Mouse (Mus musculus) left cerebral cortex, postnatal 10 days (tissue): ENCODE results near the gene Mfap2. TPM values are rescaled to one million over a fixed set of nuclear protein-coding genes. Genes with fewer than 3 reads are reported as not detected.

ENCODE experiments used
- DNase-seq, 2 experiments: peaks; one replicate each; pipeline ENCODE4 v3.0.0; 2021 to 2022; ENCODE audit warnings: low spot score in 2 of 2, mixed read lengths in 1 of 2; ENCODE audit errors: extremely low spot score in 1 of 2
- intact Hi-C: fragments of 180-260 bp; cut with DNase I; formaldehyde crosslinking; loops from one replicate; pipeline ENCODE4 v1.15.1; 2025
- total RNA-seq, 2 experiments: library from RNA; stranded (reverse); gene quantifications; 2 replicates each; pipeline ENCODE4 v1.2.3; 2021

The Mfap2 gene
- total RNA-seq, 2 experiments from 2014 or later: 9.3 to 14.8 TPM

DNA sequence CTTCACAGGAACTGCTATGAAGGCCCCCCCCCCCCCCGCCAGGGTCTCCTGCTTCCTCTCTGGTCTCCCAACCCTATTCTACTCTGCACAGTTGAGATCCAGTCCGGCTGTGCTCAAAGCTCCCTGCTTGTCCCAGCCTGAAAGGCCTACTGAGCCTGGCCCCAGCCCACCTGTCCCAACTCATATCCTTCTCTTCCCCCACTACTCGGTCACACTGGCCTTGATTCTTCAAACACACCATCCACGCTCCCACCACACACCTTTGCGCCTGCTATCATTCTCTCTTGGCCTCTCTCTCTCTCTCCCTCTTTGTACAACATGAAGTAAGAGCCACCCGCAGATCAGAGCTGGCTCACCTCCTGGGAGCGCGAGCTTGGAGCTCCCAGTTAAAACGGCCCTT, 48.6 kb downstream of the Mfap2 start:
- DNase-seq: no peak
- intact Hi-C loops: no loop called here

DNA sequence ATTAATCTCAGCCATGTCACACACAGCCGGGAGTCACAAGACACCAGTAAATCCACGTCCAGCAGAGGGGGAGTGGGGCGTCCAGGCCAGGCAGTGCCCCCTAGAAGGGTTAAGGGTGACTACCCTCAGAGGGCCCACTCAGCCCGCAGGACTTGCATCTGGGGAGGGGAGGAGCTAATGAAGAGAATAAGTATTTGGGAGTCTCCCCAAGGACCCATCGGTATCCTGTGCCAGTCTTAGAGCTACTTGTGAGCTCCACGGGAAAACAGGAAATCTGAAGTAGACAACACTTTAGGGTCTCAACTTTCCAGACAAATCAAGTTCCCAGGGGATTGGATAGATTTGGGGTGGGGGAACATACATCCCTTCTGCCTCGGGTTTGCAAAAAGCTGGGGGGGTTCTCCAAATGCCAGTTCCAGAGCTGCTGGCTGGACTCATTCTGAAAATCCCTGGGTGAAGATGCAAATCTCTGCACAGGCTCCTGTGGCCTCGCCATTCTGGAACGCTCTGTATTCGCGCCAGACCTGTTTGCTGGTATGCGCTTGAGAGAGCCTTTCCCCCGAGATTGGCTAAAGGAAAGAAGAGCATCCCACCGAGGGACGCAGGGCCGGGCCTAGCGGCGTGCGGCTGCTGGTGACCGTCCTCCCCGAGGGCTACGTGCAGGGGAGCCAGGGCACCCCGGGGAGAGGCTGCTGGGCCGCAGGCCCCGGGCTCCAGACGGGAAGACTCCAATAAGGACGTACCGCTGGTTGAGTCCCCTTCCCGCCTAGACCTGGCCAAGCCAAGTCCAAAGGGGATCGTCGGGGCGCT, 49.6 kb downstream of the Mfap2 start:
- intact Hi-C loops: no loop called here
- no peak for DNase-seq

DNA sequence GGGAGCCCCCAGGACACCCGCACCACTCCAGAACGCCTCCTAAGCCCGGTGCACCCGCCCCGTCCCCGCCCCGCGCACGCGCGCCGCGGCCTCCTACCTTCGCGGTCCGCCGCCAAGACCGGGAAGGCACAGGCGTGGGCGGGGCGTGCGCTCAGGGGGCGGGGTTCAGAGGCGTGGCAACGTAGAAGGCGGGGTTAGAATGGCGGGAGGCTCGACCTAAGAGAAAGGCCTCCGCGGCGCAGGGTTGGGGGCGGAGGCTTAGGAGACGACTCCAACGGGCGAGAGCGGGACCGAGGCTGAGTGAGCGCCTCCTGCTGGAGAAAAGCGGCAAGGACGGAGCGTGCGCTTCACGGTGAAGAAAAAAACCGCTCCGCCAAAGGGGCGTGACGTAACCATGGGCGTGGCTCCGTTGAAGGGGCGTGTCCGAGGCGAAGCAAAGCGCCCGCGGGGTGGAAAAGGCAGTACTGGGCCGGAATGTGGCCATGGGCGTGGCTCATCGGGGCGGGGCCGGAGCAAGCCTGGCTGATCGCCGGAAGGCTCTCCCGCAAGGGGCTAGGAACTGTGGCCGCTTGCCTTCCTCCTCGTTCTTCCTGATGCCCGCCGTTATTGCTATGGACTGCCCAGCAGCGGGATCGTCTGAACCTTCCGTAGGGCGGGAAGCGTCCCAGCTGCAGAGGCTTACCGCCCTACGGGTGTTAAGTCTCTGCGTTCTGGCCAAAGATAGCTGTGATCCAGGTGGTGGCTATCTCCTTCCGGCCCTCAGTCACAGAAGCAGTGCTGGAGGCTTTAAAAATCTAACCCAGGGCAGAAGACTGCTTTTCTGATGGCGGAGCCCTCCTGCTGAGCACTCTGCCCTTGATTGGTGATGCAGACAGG, 50.4 kb downstream of the Mfap2 start, which contains the start of gene Crocc:
TSS of gene Crocc (minus strand) at position 125 of the 876 bp plus-strand sequence.
- intact Hi-C loops: no loop called here
- peak; percentile 96 to 98 for DNase-seq

DNA sequence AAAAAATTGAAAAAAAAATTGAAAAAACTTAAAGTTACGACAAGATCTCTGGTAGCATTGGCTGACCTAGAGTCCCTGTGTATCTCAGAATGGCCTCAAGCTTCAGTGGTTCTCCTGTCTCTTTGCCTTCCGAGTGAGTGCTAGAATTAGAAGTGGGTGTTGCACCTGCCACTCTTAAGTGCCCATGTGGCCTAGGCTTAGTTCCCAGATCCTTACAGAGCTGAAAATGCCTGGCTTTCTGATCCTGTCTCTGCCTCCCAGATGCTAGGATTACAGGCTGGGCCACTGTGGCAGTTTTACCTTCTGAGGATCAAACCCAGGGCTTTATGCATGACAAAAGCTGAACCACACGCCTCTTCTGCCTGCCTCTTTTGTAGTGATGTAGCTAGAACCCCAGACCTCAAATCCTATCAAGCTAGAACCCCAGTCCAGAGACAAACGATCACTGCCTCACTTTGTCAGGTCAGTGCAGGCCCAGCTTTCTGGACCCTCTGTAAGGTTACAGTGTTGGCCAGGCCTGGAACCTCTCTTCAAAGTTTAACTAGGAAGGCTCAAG, 54.0 kb downstream of the Mfap2 start:
- no peak for DNase-seq
- intact Hi-C loops: no loop called here

DNA sequence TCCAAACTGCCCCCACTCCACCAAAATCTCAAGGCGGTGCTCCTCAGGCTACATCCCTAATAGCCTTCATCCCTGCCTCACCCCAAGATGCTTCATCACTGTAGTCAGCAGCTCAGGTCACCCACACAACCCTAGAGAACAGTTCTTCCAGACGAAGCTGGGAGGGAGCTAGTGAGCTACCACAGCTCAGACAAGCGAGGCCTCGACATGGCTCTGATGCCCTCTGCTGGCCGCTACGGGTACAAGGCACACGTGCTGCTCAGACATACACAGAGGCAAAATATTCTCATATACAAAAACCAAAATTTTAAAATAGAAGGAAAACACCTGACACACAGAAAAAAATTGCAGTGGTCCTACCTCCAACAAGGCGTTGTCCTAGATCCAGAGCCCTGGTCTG, 54.9 kb downstream of the Mfap2 start:
- intact Hi-C loops: no loop called here
- peak; percentile 80 to 88 for DNase-seq

Other genes with a start within 250 kb of the Mfap2 start
- gene Padi4, start 236.2 kb upstream of the Mfap2 start, total RNA-seq: not detected
- gene Padi3, start 199.8 kb upstream of the Mfap2 start, total RNA-seq: not detected
- under 1 TPM; 0.11 to 0.14 TPM for gene Padi1, start 164.6 kb upstream of the Mfap2 start, total RNA-seq
- gene Padi2, start 104.1 kb upstream of the Mfap2 start, total RNA-seq: 1 to 10 TPM; 3.3 to 4.9 TPM
- gene Sdhb, start 49.2 kb upstream of the Mfap2 start, total RNA-seq: 100 to 1,000 TPM; 197 to 203 TPM
- gene Atp13a2, start 23.5 kb upstream of the Mfap2 start, total RNA-seq: 100 to 1,000 TPM; 241 to 250 TPM
- gene Crocc, start 50.1 kb downstream of the Mfap2 start, total RNA-seq: 10 to 100 TPM; 44.5 to 45.2 TPM
- gene Necap2, start 67.9 kb downstream of the Mfap2 start, total RNA-seq: 10 to 100 TPM; 41.8 to 42.9 TPM
- gene Spata21, start 77.9 kb downstream of the Mfap2 start, total RNA-seq: under 1 TPM; 0.17 to 0.59 TPM
- gene Szrd1, start 129.4 kb downstream of the Mfap2 start, total RNA-seq: 10 to 100 TPM; 43.0 to 45.3 TPM
- gene Fbxo42, start 137.5 kb downstream of the Mfap2 start, total RNA-seq: 10 to 100 TPM; 35.2 to 35.4 TPM
- 1 to 10 TPM; 3.5 to 5.0 TPM for gene Rsg1, start 203.5 kb downstream of the Mfap2 start, total RNA-seq
- gene Arhgef19, start 229.1 kb downstream of the Mfap2 start, total RNA-seq: 1 to 10 TPM; 4.2 to 5.9 TPM